Mouse (Mus musculus) lung, postnatal 0 days (tissue): ENCODE results near the gene Rnf39. TPM values are rescaled to one million over a fixed set of nuclear protein-coding genes. Genes with fewer than 3 reads are reported as not detected.

Source experiments
- ATAC-seq: fragments of 200-750 bp; cut with Nextera tagmentation; 2 replicates; pipeline ENCODE4 v1.8.0; 2017; ENCODE audit warnings: moderate library complexity
- DNase-seq: peaks from one replicate; pipeline ENCODE4 v3.0.0-alpha.2; 2016; ENCODE audit warnings: low spot score
- H3K27ac ChIP-seq: fragments of 300-500 bp; sonication (generic); 2 replicates; pipeline ENCODE4 v1.5.1; 2014; ENCODE audit warnings: antibody characterized with exemption, mild to moderate bottlenecking, low read length, mixed read lengths
- H3K27me3 ChIP-seq: fragments of 300-500 bp; sonication (generic); replicated peaks from 2 replicates; pipeline ENCODE4 v1.6.1; 2014; ENCODE audit warnings: low read length, mixed read lengths; ENCODE audit not compliant: insufficient read depth
- H3K36me3 ChIP-seq: fragments of 300-500 bp; sonication (generic); 2 replicates; pipeline ENCODE4 v1.6.1; 2014; ENCODE audit warnings: low read length, mixed read lengths; ENCODE audit not compliant: insufficient read depth
- H3K4me1 ChIP-seq: fragments of 300-500 bp; sonication (generic); 2 replicates; pipeline ENCODE4 v1.6.1; 2014; ENCODE audit warnings: antibody characterized with exemption, low read depth, low read length, mixed read lengths; ENCODE audit not compliant: insufficient read depth
- H3K4me2 ChIP-seq: fragments of 300-500 bp; sonication (generic); replicated peaks from 2 replicates; pipeline ENCODE4 v1.6.1; 2014; ENCODE audit warnings: low read depth, mild to moderate bottlenecking, low read length, moderate library complexity, mixed read lengths
- H3K4me3 ChIP-seq: fragments of 300-500 bp; sonication (generic); 2 replicates; pipeline ENCODE4 v1.5.1; 2014; ENCODE audit warnings: low read depth, low read length
- H3K9ac ChIP-seq: fragments of 300-500 bp; sonication (generic); replicated peaks from 2 replicates; pipeline ENCODE4 v1.6.1; 2014; ENCODE audit warnings: low read depth, mild to moderate bottlenecking
- H3K9me3 ChIP-seq: fragments of 300-500 bp; sonication (generic); 2 replicates; pipeline ENCODE4 v1.6.1; 2016; ENCODE audit warnings: low read length, mixed read lengths
- CTCF ChIP-seq: IDR thresholded peaks from 2 replicates; pipeline ENCODE4 v1.5.1; 2016; ENCODE audit warnings: antibody characterized with exemption, mild to moderate bottlenecking
- EP300 ChIP-seq: IDR thresholded peaks from 2 replicates; pipeline ENCODE4 v1.6.1; 2016; ENCODE audit warnings: antibody characterized with exemption, mild to moderate bottlenecking, control low read depth
- WGBS: fragments of 180-500 bp; shearing (Covaris S2); extraction: QIAGEN DNeasy Blood & Tissue Kit; methylation state at CpG from one replicate; pipeline ENCODE4 v1.1.7; 2014; 5-methylcytosine and 5-hydroxymethylcytosine counted together
- polyA plus RNA-seq: library from polyadenylated mRNA; unstranded; fragments of >200 nt; fragmentation: Nextera tagmentation; extraction: Ambion mirVana; gene quantifications from 2 replicates; pipeline ENCODE4 v1.2.1, GENCODE M21; 2015

Gene Rnf39
- polyA plus RNA-seq, 1 experiment from 2014 or later = 13.5 TPM

DNA sequence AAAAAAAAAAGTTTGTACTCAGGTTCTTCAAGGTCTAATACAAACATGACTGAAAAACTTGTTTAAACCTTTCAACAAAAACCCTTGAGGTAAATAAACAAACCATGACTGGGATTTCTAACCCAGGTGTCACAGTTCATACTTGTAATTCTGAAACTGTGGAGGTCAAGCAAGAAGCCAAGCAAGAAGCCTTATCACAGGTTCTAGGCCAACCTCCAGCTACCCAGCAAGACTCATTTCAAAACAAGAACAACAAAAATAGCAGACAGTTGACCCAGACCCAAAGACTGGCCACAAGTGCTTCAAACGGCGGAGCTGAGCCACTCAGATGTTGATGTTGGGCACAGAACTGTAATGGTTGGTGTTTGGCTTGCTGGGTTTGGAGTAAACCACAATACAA is 51.8 kb downstream of the Rnf39 start:
- TF ChIP-seq CTCF (no peak), EP300 (no peak)
- Histone ChIP-seq H3K4me1 (no peaks in the 10 kb centered on the region), H3K27ac (no peak overlapping the region), H3K4me2 (no peak overlapping the region), H3K36me3 (no peaks in the 10 kb centered on the region), H3K9ac (no peak overlapping the region), H3K4me3 (no peak overlapping the region), H3K9me3 (no peaks in the 10 kb centered on the region), H3K27me3 (no peaks in the 10 kb centered on the region)
- WGBS = 63% methylated on average over 2 of the region's 2 CpGs
- DNase-seq (peak; percentile 27), ATAC-seq (no peak)

DNA sequence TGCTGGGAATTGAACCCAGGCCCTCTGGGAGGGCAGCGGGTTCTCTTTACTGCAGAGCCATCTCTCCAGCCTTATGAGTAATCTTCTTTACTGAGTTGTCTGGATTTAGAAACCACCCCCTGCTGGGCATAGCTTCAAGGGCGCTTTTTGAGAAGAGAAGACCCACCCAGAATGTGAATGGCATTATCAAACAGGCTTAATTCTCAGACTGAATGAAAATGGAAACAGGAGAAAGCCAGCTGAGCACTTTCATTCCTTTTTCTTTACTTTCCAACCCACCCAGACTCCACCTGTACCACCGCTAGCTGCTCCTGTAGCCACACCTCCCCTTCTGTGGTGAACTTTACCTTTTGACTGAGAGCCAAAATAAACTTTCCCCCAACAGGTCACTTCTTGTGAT is 52.7 kb downstream of the Rnf39 start:
- Histone ChIP-seq H3K4me2 (no peak overlapping the region), H3K9ac (no peak overlapping the region), H3K4me1 (no peaks in the 10 kb centered on the region), H3K27me3 (no peaks in the 10 kb centered on the region), H3K9me3 (no peaks in the 10 kb centered on the region), H3K36me3 (no peaks in the 10 kb centered on the region), H3K27ac (no peak overlapping the region), H3K4me3 (no peak overlapping the region)
- no peak for ATAC-seq
- TF ChIP-seq CTCF (no peak), EP300 (no peak)
- WGBS = 54% methylated on average over 3 of the region's 3 CpGs
- DNase-seq = no peak

- DNase-seq = peak; percentile 86
- H3K27me3 ChIP-seq = no peaks in the 10 kb centered on the region
- peak; percentile 77 for ATAC-seq
- no peak overlapping the region for H3K27ac ChIP-seq
- H3K9ac ChIP-seq = no peak overlapping the region
- 0 out of 2 replicates have a peak, but pooled peaks have one; percentile 19 for TF ChIP-seq EP300
- TF ChIP-seq CTCF = peak; percentile 93
- no peaks in the 10 kb centered on the region for H3K4me1 ChIP-seq
- no peak overlapping the region for H3K4me2 ChIP-seq
- WGBS = 26% methylated on average over 7 of the region's 7 CpGs
- no peak overlapping the region for H3K4me3 ChIP-seq
- H3K36me3 ChIP-seq = no peaks in the 10 kb centered on the region
- no peaks in the 10 kb centered on the region for H3K9me3 ChIP-seq
Observed at GRCm38 (mm10) chr17:36997033-36997735, 54.5 kb downstream of the Rnf39 start.

Other genes starting within 250 kb of the Rnf39 start
- gene H2-M10.5, start 170.0 kb upstream of the Rnf39 start, polyA plus RNA-seq = not detected in 2 replicates
- gene H2-M10.6, start 130.7 kb upstream of the Rnf39 start, polyA plus RNA-seq = not detected in 2 replicates
- 29.7 and 35.3 TPM in 2 replicates for gene Trim26, start 105.8 kb upstream of the Rnf39 start, polyA plus RNA-seq
- gene Trim15, start 75.7 kb upstream of the Rnf39 start, polyA plus RNA-seq = 0.10 and 0.14 TPM in 2 replicates
- gene Trim10, start 73.3 kb upstream of the Rnf39 start, polyA plus RNA-seq = 3.5 and 3.6 TPM in 2 replicates
- not detected in 2 replicates for gene Trim40, start 52.8 kb upstream of the Rnf39 start, polyA plus RNA-seq
- not detected in 2 replicates for gene Trim31, start 44.8 kb upstream of the Rnf39 start, polyA plus RNA-seq
- 96.9 and 108 TPM in 2 replicates for gene Ppp1r11, start 8.8 kb downstream of the Rnf39 start, polyA plus RNA-seq
- gene Znrd1, start 15.6 kb downstream of the Rnf39 start, polyA plus RNA-seq = 63.8 and 72.8 TPM in 2 replicates
- gene Znrd1as, start 15.7 kb downstream of the Rnf39 start, polyA plus RNA-seq = 5.1 and 6.1 TPM in 2 replicates
- gene 2410137M14Rik, start 38.3 kb downstream of the Rnf39 start, polyA plus RNA-seq = 0.14 TPM in 1 of 2 replicates, not detected in the other
- gene H2-M5, start 46.6 kb downstream of the Rnf39 start, polyA plus RNA-seq = 0.13 and 0.21 TPM in 2 replicates
- gene Zfp57, start 58.2 kb downstream of the Rnf39 start, polyA plus RNA-seq = 35.6 and 44.3 TPM in 2 replicates
- gene Mog, start 80.5 kb downstream of the Rnf39 start, polyA plus RNA-seq = 0.07 TPM in 1 of 2 replicates, not detected in the other
- 5.8 and 6.2 TPM in 2 replicates for gene Gabbr1, start 103.0 kb downstream of the Rnf39 start, polyA plus RNA-seq
- gene Olfr90, start 145.6 kb downstream of the Rnf39 start, polyA plus RNA-seq = not detected in 2 replicates
- gene Olfr91, start 155.4 kb downstream of the Rnf39 start, polyA plus RNA-seq = not detected in 2 replicates
- gene Olfr92, start 177.2 kb downstream of the Rnf39 start, polyA plus RNA-seq = not detected in 2 replicates
- gene Olfr93, start 218.6 kb downstream of the Rnf39 start, polyA plus RNA-seq = not detected in 2 replicates